Mouse (Mus musculus): ENCODE measurements around the gene Adam19. TPM values are rescaled to one million over a fixed set of nuclear protein-coding genes. Genes with fewer than 3 reads are reported as not detected.
"Not testable (repeated sequence)": the region's sequence is repeated elsewhere in the genome, so short reads cannot be mapped to it uniquely, and the experiment has no call there.

Adam19 gene
- polyA plus RNA-seq, 1 experiment from 2014 or later = 12.6 TPM

DNA sequence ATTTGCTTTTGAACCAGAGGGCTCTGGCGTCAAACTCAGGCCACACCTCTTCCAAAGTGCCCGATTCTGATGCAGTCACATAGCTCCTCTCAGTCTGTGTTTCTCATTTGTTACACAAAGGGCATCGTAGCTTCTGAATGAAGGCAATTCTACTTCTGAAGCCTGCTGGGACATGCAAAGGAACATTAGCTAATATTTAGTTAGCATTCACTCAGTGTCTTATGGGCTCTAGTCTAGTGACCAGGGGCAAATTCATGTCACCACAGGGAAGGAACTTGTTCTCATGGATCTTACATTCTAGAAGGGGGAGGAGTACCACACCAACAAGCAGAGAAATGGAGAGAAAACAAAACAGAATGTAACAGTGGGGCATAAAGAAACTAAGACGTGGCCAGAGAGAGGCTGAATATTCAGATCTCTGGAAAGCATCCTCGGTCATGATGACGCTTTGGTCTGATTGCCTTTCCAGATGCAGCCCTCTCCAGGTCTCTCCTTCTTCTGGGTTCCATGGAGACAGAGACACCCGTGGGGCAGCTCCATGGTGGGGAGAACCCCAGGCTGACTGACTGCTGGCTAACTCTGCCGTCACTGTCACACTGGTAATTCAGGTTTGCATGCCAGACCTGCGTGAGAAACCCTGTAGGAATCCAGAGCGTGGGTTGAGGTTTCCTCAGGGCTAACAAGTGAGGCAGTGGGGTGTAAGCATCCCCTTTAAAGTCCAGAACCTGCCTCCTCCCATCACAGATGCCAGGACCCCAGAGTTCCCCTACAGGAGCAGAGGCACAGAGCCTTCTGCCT is 121.7 kb downstream of the Adam19 start:
- Histone ChIP-seq H3K9ac (no peak overlapping the region), H3K9me3 (no peaks in the 10 kb centered on the region), H3K4me3 (no peak overlapping the region), H3K36me3 (no peaks in the 10 kb centered on the region), H3K4me1 (replicated peaks) (no peaks in the 10 kb centered on the region), H3K27me3 (no peaks in the 10 kb centered on the region), H3K27ac (replicated peaks) (no peak overlapping the region), H3K4me2 (no peak overlapping the region)
- ATAC-seq (ENCODE audit: low FRiP score, low read depth) = no peak
- WGBS = 75% methylated on average over 10 of the region's 10 CpGs

DNA sequence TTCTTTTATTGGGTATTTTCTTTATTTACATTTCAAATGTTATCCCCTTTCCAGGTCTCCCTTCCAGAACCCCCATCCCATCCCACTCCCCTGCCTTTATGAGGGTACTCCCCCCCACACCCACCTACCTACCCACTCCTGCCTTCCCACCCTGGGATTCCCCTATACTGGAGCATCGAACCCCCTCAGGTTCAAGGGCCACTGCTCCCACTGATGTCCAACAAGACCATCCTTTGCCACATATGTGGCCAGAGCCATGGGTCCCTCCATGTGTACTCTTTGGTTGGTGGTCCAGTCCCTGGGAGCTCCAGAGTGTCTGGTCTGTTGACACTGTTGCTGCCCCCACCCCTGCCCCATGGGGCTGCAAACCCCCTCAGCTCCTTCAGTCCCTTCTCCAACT is 126.2 kb downstream of the Adam19 start:
- ATAC-seq (ENCODE audit: low FRiP score, low read depth) = not testable (repeated sequence)
- 96% methylated on average over 1 of the region's 1 CpGs for WGBS

DNA sequence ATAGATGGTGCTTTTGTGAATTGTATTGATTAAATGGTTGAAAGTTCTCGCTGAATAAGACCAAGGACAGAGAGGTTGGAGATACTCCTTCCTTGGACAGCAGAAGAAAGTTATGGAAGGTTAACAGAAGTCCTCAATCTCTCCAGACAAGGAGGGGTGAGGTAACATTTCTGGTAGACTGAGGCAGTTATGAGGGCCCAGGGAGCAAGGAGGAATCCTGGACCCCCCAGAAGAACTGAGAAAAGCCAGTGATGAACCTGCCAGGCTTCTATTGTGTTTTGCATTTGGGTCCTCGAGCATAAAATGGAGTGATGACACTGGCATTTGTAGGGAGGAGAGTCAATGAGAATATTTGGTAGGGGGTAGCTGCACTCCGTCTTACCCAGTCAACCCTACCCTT is 129.2 kb downstream of the Adam19 start:
- Histone ChIP-seq H3K4me2 (no peak overlapping the region), H3K27ac (replicated peaks) (peak overlapping the region; percentile 34; the same call in 1 of the 2 replicates), H3K4me3 (no peak overlapping the region), H3K36me3 (no peaks in the 10 kb centered on the region), H3K4me1 (replicated peaks) (peaks cover 7% of the 10 kb centered on the region), H3K27me3 (no peaks in the 10 kb centered on the region), H3K9ac (no peak overlapping the region), H3K9me3 (no peaks in the 10 kb centered on the region)
- no peak for ATAC-seq (ENCODE audit: low FRiP score, low read depth)
- WGBS = 68% methylated on average over 3 of the region's 3 CpGs

More for the DNA sequence above, 126.2 kb downstream of the Adam19 start:
- not testable (repeated sequence) for H3K27ac ChIP-seq (replicated peaks); H3K9me3 ChIP-seq; H3K4me2 ChIP-seq; H3K4me1 ChIP-seq (replicated peaks); H3K4me3 ChIP-seq; H3K9ac ChIP-seq; H3K36me3 ChIP-seq; H3K27me3 ChIP-seq

DNA sequence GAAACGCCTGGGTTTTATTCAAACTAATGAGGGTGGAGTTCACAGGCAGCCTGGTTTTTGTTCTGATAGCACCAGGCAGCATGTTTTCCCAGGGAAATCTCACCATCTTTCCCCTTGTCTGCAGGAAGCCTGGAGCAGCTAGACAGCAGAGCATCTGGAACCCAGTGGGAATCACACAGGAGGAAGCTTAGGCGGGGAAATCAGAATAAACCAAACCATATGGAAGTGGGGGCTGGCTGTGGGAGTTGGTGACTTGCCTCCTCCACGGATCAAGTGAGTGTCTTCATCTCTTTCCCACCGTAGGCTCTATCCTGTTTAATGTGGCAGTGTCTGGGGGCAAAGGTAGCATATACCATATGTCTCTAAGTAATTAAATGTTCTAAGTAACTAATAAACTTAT is 129.7 kb downstream of the Adam19 start:
- Histone ChIP-seq H3K27me3 (no peaks in the 10 kb centered on the region), H3K36me3 (no peaks in the 10 kb centered on the region), H3K27ac (replicated peaks) (peak overlapping the region; percentile 34; the same call in 1 of the 2 replicates), H3K9me3 (no peaks in the 10 kb centered on the region), H3K9ac (no peak overlapping the region), H3K4me1 (replicated peaks) (peaks cover 7% of the 10 kb centered on the region), H3K4me3 (no peak overlapping the region), H3K4me2 (no peak overlapping the region)
- peak; percentile 59 for ATAC-seq (ENCODE audit: low FRiP score, low read depth)
- WGBS = 30% methylated on average over 4 of the region's 4 CpGs

DNA sequence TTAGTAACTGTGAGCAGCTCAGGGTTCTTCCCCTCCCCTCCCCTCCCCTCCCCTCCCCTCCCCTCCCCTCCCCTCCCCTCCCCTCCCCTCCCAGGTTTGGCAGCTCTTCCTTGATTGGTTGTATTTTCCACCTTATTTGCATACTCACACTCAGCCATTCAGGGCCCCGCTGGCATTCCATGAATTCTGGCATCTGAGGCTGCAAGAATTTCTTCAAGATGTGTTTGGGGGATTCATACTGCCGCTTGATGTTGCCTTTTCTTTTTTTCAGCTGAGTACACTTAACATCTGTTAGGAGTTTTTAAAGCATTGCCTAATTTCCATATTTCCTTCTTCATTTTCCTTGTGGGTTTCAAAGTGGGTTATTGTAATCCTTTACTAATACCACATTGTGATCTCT is 132.5 kb downstream of the Adam19 start:
- Histone ChIP-seq H3K4me2 (no peak overlapping the region), H3K4me1 (replicated peaks) (peaks cover 7% of the 10 kb centered on the region), H3K27ac (replicated peaks) (no peak overlapping the region; the same call in 1 of the 2 replicates), H3K36me3 (0 out of 2 replicates have a peak, but pooled peaks cover 8% of the 10 kb centered on the region), H3K9ac (no peak overlapping the region), H3K27me3 (no peaks in the 10 kb centered on the region), H3K9me3 (no peaks in the 10 kb centered on the region), H3K4me3 (no peak overlapping the region)
- ATAC-seq (ENCODE audit: low FRiP score, low read depth) = no peak
- WGBS = 53% methylated on average over 2 of the region's 2 CpGs

DNA sequence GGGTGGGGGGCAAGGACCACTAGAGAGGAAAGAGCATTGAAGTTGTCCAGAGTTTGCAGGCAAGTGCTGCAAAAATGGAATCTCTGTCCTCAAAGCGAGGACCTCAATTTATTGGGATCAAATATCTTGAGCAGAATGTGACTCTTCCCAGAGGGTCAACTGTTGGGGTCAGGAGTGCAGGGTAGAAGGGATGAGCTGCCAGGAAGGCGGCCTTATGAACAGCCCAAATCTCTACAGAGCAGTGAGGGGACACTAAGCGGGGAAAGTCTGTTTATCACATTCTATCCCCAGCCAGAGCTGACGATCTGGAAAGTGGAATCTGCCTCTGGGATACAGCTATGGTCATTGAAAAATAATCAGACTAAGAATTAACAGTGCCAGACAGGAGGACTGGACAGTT is 138.4 kb downstream of the Adam19 start:
- no peaks in the 10 kb centered on the region for H3K9me3 ChIP-seq
- no peaks in the 10 kb centered on the region for H3K27me3 ChIP-seq
- peaks cover 58% of the 10 kb centered on the region for H3K36me3 ChIP-seq
- H3K9ac ChIP-seq = no peak overlapping the region
- H3K4me1 ChIP-seq (replicated peaks) = no peaks in the 10 kb centered on the region
- H3K4me3 ChIP-seq = no peak overlapping the region
- no peak for ATAC-seq (ENCODE audit: low FRiP score, low read depth)
- WGBS = 83% methylated on average over 4 of the region's 4 CpGs
- no peak overlapping the region for H3K4me2 ChIP-seq
- H3K27ac ChIP-seq (replicated peaks) = no peak overlapping the region

Small RNAs within 50 kb of the gene (microRNA-seq; reads per million reads assigned to microRNA genes)
- not detected for gene Mir7239
- not detected for gene Mir8100

Other genes starting within 250 kb of the Adam19 start
- gene Clint1, start 203.9 kb upstream of the Adam19 start, polyA plus RNA-seq (2015; fragmentation: Nextera tagmentation; extraction: Ambion mirVana) = 42.6 and 43.1 TPM in 2 replicates
- gene Lsm11, start 111.1 kb upstream of the Adam19 start, polyA plus RNA-seq (2015; fragmentation: Nextera tagmentation; extraction: Ambion mirVana) = 24.6 and 25.4 TPM in 2 replicates
- gene Thg1l, start 100.5 kb upstream of the Adam19 start, polyA plus RNA-seq (2015; fragmentation: Nextera tagmentation; extraction: Ambion mirVana) = 9.1 and 10.0 TPM in 2 replicates
- gene Sox30, start 75.7 kb upstream of the Adam19 start, polyA plus RNA-seq (2015; fragmentation: Nextera tagmentation; extraction: Ambion mirVana) = 0.13 and 0.16 TPM in 2 replicates
- 5.6 and 7.1 TPM in 2 replicates for gene Gm12166, start 3.7 kb upstream of the Adam19 start, polyA plus RNA-seq (2015; fragmentation: Nextera tagmentation; extraction: Ambion mirVana)
- 0.43 and 0.47 TPM in 2 replicates for gene Nipal4, start 110.5 kb downstream of the Adam19 start, polyA plus RNA-seq (2015; fragmentation: Nextera tagmentation; extraction: Ambion mirVana)
- 3.1 and 3.6 TPM in 2 replicates for gene Fndc9, start 179.5 kb downstream of the Adam19 start, polyA plus RNA-seq (2015; fragmentation: Nextera tagmentation; extraction: Ambion mirVana)

Data from hindbrain, embryonic 15.5 days (tissue).